Mouse (Mus musculus) hindbrain, postnatal 0 days (tissue): ENCODE data around the gene Rab7. TPM values are rescaled to one million over a fixed set of nuclear protein-coding genes. Genes with fewer than 3 reads are reported as not detected.

ENCODE experiments used
- ATAC-seq: fragments of 200-750 bp; cut with Nextera tagmentation; 2 replicates; pipeline ENCODE4 v1.8.0; 2017; ENCODE audit warnings: mild to moderate bottlenecking, moderate TSS enrichment, moderate library complexity
- DNase-seq: peaks from one replicate; pipeline ENCODE4 v3.0.0-alpha.2; 2015; ENCODE audit warnings: low spot score
- H3K27ac ChIP-seq: fragments of 300-500 bp; sonication (generic); 2 replicates; pipeline ENCODE4 v1.5.1; 2014; ENCODE audit warnings: mild to moderate bottlenecking
- H3K27me3 ChIP-seq: fragments of 300-500 bp; sonication (generic); 2 replicates; pipeline ENCODE4 v1.6.1; 2014; ENCODE audit warnings: low read length, mixed read lengths; ENCODE audit not compliant: insufficient read depth
- H3K36me3 ChIP-seq: fragments of 300-500 bp; sonication (generic); 2 replicates; pipeline ENCODE4 v1.6.1; 2014; ENCODE audit warnings: low read length, mixed read lengths; ENCODE audit not compliant: insufficient read depth
- H3K4me1 ChIP-seq: fragments of 300-500 bp; sonication (generic); 2 replicates; pipeline ENCODE4 v1.6.1; 2014; ENCODE audit warnings: antibody characterized with exemption, low read length, mixed read lengths; ENCODE audit not compliant: insufficient read depth
- H3K4me2 ChIP-seq: fragments of 300-500 bp; sonication (generic); 2 replicates; pipeline ENCODE4 v1.6.1; 2014; ENCODE audit warnings: low read depth, mild to moderate bottlenecking, low read length, moderate library complexity, mixed read lengths
- H3K4me3 ChIP-seq: fragments of 300-500 bp; sonication (generic); 2 replicates; pipeline ENCODE4 v1.5.1; 2014; ENCODE audit warnings: low read length
- H3K9ac ChIP-seq: fragments of 300-500 bp; sonication (generic); replicated peaks from 2 replicates; pipeline ENCODE4 v1.6.1; 2014; ENCODE audit warnings: mild to moderate bottlenecking, low read length, moderate library complexity, mixed read lengths
- H3K9me3 ChIP-seq: fragments of 300-500 bp; sonication (generic); 2 replicates; pipeline ENCODE4 v1.6.1; 2016; ENCODE audit warnings: low read length, mixed read lengths
- CTCF ChIP-seq: IDR thresholded peaks from 2 replicates; pipeline ENCODE4 v1.5.1; 2016; ENCODE audit warnings: antibody characterized with exemption, control low read depth, low read depth
- WGBS: fragments of 180-500 bp; shearing (Covaris S2); extraction: QIAGEN DNeasy Blood & Tissue Kit; methylation state at CpG from one replicate; pipeline ENCODE4 v1.1.7; 2014; 5-methylcytosine and 5-hydroxymethylcytosine counted together
- polyA plus RNA-seq: library from polyadenylated mRNA; unstranded; fragments of >200 nt; fragmentation: Nextera tagmentation; extraction: Ambion mirVana; gene quantifications from 2 replicates; pipeline ENCODE4 v1.2.1, GENCODE M21; 2015
- total RNA-seq: library from RNA; depleted of rRNA; stranded (reverse); fragments of >200 nt; gene quantifications from 2 replicates; pipeline ENCODE4 v1.2.3, GENCODE M21; 2014

Rab7 gene
- total and polyA plus RNA-seq, 2 experiments from 2014 or later = 90.0 to 345 TPM

DNA sequence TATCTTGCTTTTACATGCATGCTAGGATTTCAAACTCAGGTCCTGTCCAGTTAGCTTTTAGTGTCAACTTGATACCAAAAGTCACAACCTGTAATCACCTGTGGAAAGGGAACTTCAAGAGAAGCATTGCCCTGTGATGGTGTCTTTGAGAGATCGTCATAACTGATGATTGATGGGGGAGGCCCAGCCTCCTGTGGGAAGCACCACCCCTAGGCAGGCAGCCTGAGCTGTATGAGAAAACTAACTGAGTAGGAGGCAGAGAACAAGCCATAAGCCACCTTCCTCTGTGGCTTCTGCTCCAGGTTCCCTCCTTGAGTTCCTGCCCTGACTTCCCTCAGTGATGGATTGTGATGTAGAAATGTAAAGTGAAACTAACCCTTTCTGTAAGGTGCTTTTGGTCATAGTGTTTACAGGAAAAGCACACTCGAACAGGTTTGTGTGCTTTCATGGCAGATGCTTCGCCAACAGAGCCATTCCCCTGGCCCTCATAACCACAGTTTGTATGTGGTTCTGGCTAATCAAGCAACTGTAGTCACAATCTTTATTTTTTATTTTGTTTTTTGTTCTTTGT, 19.1 kb upstream of the Rab7 start:
- DNase-seq (no peak), ATAC-seq (no peak)
- Histone ChIP-seq H3K4me1 (no peaks in the 10 kb centered on the region), H3K9me3 (no peaks in the 10 kb centered on the region), H3K27ac (no peak overlapping the region), H3K4me3 (no peak overlapping the region), H3K36me3 (no peaks in the 10 kb centered on the region), H3K9ac (no peak overlapping the region), H3K4me2 (no peak overlapping the region), H3K27me3 (no peaks in the 10 kb centered on the region)
- no peak for TF ChIP-seq CTCF
- WGBS = 87% methylated on average over 3 of the region's 3 CpGs

DNA sequence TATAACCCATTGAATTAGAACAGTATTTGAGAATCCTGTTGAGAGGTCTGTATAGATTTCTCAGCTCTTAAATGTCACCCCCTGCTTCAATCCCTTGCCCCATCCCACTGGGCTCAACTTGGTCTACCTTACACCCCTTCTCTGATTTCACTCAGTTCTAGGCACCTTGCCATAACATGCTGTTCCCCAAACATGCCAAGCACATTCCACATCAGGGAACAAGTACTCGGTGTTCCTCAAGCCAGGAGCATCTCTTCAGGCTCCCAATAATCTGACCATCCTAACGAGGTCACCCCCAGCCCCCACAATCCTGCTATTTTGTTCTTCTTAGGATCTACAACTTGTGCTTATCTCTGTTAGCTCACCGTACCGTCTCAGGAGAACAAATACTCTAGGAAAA, 17.3 kb upstream of the Rab7 start:
- Histone ChIP-seq H3K9ac (no peak overlapping the region), H3K27ac (no peak overlapping the region), H3K36me3 (no peaks in the 10 kb centered on the region), H3K4me1 (no peaks in the 10 kb centered on the region), H3K27me3 (no peaks in the 10 kb centered on the region), H3K4me3 (no peak overlapping the region), H3K9me3 (no peaks in the 10 kb centered on the region), H3K4me2 (no peak overlapping the region)
- 83% methylated on average over 4 of the region's 4 CpGs for WGBS
- DNase-seq = no peak
- TF ChIP-seq CTCF = no peak
- ATAC-seq = no peak

DNA sequence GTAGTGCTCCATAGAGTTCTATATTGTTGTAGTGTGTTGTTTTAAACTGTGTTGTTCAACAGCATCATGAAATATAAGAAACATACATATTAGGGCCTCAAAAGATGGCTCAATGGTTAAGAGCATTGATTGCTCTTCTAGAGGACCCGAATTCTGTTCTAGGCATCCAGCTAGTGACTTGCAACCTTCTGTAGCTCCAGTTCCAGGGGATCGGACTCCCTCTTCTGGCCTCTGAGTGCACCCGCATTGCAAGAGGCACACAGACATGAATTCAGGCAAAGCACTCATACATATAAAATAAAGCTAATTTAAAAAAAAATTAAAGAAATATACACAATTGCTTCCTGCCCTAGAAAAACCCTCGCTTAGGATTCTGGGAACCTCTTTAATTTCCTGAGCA, 16.3 kb upstream of the Rab7 start:
- H3K9ac ChIP-seq = no peak overlapping the region
- no peak overlapping the region for H3K4me2 ChIP-seq
- 83% methylated on average over 4 of the region's 4 CpGs for WGBS
- no peaks in the 10 kb centered on the region for H3K27me3 ChIP-seq
- ATAC-seq (no peak), DNase-seq (no peak)
- no peak overlapping the region for H3K4me3 ChIP-seq
- H3K36me3 ChIP-seq = no peaks in the 10 kb centered on the region
- no peaks in the 10 kb centered on the region for H3K9me3 ChIP-seq
- H3K27ac ChIP-seq = no peak overlapping the region
- H3K4me1 ChIP-seq = no peaks in the 10 kb centered on the region
- TF ChIP-seq CTCF = no peak

DNA sequence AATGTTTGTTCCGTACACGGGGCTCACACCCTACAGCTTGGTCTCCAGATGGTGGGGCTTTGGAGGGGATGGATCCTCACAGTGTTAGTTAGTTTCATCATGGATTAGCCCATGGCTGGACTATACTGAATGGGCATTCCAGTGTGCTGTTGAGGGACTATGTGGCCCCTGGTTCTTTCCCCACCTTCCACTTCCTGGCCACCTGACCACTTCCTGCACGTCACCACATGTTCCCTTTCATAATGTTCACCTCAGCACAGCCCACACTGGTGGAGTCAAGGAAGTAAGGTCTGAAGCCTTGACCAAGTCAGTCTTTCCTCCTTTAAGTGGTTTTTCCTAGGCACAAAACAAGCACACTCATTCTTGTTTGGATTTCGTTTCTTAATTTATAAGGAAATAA, 15.5 kb upstream of the Rab7 start:
- Histone ChIP-seq H3K4me2 (no peak overlapping the region), H3K9ac (no peak overlapping the region), H3K27ac (no peak overlapping the region), H3K36me3 (no peaks in the 10 kb centered on the region), H3K9me3 (no peaks in the 10 kb centered on the region), H3K4me3 (no peak overlapping the region), H3K4me1 (no peaks in the 10 kb centered on the region), H3K27me3 (no peaks in the 10 kb centered on the region)
- no peak for TF ChIP-seq CTCF
- ATAC-seq (no peak), DNase-seq (no peak)
- WGBS = 89% methylated on average over 4 of the region's 4 CpGs

DNA sequence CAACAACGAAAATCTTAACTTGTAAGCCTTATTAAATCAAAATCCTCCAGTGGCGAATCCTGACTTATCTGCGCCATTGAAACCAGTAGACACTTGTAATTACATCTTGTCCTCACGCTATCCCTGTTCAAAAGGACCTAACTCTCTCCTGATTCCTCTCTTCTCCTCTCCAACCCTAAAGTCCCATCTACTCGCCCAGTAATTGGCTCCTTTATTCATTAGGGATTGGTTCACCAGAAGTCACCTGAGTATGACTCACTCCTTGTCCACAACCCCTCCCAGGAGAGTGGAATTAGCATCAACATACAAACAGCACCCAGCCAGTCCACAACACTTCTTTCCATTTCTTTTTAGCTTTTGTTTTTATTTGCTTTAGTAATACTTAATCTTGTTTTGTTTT, 14.8 kb upstream of the Rab7 start:
- Histone ChIP-seq H3K4me1 (no peaks in the 10 kb centered on the region), H3K36me3 (no peaks in the 10 kb centered on the region)

DNA sequence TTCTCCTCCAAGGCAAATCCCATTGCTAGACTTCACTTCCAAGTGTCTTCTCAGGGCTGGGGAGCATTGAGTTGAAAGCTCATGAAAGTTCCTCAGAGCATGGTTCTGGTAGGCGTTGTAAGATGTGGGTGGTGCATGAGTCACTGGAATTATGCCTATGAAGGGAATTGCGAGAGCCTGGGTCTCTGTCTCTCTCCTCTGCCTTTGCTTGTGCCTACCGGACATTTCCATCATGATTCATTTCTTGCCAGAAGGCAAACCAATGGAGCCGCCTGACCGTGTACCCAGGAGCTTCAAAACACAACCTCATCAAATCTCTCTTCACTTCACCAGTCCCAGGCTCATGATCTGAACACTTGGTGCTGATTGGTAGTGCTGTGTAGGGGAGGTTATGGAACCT, 11.8 kb upstream of the Rab7 start:
- no peak for TF ChIP-seq CTCF
- H3K4me1 ChIP-seq = no peaks in the 10 kb centered on the region
- ATAC-seq (no peak), DNase-seq (no peak)
- H3K27me3 ChIP-seq = no peaks in the 10 kb centered on the region
- no peaks in the 10 kb centered on the region for H3K9me3 ChIP-seq
- no peak overlapping the region for H3K4me3 ChIP-seq
- no peak overlapping the region for H3K9ac ChIP-seq
- H3K27ac ChIP-seq = no peak overlapping the region
- 84% methylated on average over 5 of the region's 5 CpGs for WGBS
- no peak overlapping the region for H3K4me2 ChIP-seq
- no peaks in the 10 kb centered on the region for H3K36me3 ChIP-seq

More for the DNA sequence above, 14.8 kb upstream of the Rab7 start:
- Histone ChIP-seq H3K27ac (no peak overlapping the region), H3K9me3 (no peaks in the 10 kb centered on the region), H3K4me2 (no peak overlapping the region), H3K9ac (no peak overlapping the region), H3K27me3 (no peaks in the 10 kb centered on the region), H3K4me3 (no peak overlapping the region)
- DNase-seq = no peak
- ATAC-seq = no peak
- no peak for TF ChIP-seq CTCF
- 83% methylated on average over 5 of the region's 5 CpGs for WGBS

DNA sequence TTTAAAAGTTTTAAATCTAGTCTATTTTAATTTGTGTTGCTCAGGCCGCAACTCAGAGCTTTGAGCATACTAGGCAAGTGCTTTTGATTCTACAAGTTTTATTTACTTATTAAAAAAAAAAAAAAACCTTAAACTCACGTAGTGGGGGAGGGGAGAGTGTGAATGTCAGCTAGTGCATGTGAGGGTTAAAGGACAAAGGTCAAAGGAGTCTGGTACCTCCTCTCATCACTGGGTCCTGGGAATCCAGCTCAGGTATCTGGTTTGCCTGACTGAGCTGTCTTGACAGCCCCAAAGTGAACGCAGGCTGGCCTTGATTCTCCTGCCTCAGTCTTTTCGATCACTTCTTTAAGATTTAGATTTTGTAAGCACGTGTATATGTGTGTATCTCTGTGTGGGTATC, 10.6 kb upstream of the Rab7 start:
- no peak overlapping the region for H3K4me2 ChIP-seq
- ATAC-seq = no peak
- H3K36me3 ChIP-seq = no peaks in the 10 kb centered on the region
- H3K27me3 ChIP-seq = no peaks in the 10 kb centered on the region
- H3K9ac ChIP-seq = no peak overlapping the region
- no peak for DNase-seq
- H3K4me3 ChIP-seq = no peak overlapping the region
- no peak for TF ChIP-seq CTCF
- H3K4me1 ChIP-seq = no peaks in the 10 kb centered on the region
- WGBS = 76% methylated on average over 5 of the region's 5 CpGs
- no peak overlapping the region for H3K27ac ChIP-seq
- no peaks in the 10 kb centered on the region for H3K9me3 ChIP-seq
